Mouse (Mus musculus) G1E (cell line): ENCODE results near the gene Casp2.

Source experiments
- CTCF ChIP-seq: IDR thresholded peaks from 2 replicates; pipeline ENCODE4 v1.5.1; 2012; ENCODE audit warnings: low read depth, low read length, inconsistent platforms, mixed read lengths
- GATA1 ChIP-seq: IDR thresholded peaks from 2 replicates; pipeline ENCODE4 v1.6.1; 2012; ENCODE audit warnings: borderline replicate concordance, low read length, inconsistent platforms, mixed read lengths
- POLR2AphosphoS5 ChIP-seq: IDR thresholded peaks from 2 replicates; pipeline ENCODE4 v1.6.1; 2012; ENCODE audit warnings: low read depth, low read length, inconsistent platforms; ENCODE audit not compliant: insufficient replicate concordance
- TAL1 ChIP-seq: conservative IDR thresholded peaks from 2 replicates; pipeline ENCODE4 v1.6.1; 2012; ENCODE audit warnings: low read depth, low read length, inconsistent platforms, mixed read lengths

DNA sequence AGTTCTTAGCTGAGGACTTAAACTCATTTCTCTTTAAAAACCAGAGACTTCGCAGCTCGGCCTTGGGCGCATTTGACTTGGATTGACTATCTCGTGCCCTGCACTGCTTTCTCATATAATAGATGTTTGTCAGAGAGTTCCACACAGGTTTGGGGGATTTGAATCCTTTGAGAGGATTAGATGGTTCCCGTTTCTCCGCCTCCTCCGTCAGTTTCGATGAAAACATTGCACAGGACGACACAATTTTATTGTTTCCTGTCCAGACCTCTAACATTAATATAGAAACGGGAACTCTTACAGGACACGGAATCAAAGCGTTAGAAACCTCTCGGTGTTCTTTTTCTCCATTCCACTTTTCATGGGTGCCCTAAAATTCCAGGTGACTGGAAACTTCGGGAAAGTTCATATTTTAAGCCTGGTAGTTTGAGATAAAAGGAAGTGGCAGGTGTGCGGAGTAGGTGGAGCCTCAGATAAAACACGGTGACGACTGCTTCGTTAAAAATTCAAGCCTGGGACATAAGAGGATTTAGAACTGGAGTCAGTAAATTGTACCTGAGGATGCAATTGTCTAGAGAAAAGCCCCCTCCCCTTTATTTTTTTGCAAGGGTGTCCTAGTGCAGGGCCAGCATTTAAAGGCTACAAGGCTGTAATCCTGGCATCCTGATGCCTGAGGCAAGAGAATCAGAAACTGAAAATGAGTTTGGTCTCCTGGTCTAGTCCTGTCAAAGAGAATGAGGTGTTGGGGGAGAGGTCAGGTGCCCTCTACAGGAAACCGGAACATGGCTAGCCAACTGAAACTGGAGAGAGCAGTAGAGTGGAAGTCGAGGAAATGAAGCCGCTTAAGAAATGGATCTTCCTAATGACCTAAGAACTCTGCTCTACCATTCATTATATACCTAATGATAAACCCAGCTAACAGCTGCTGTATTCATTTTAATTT is 876 bp downstream of the Casp2 start:
- TF ChIP-seq GATA1 (no peak), CTCF (no peak), TAL1 (0 out of 2 replicates have a peak, but pooled peaks have one; percentile 12), POLR2AphosphoS5 (no peak)
